Mouse (Mus musculus) embryonic fibroblast, embryonic 13.5 days (primary cell): ENCODE measurements around the gene Col1a2. TPM values are rescaled to one million over a fixed set of nuclear protein-coding genes. Genes with fewer than 3 reads are reported as not detected.
A peak's percentile ranks its signal among the peaks of the same experiment; 100 is the strongest.

Source experiments
- H3K27ac ChIP-seq: 2 replicates; pipeline ENCODE4 v1.5.1; 2012; ENCODE audit warnings: low read length, control low read depth, inconsistent platforms; ENCODE audit not compliant: insufficient read depth
- H3K4me1 ChIP-seq: 2 replicates; pipeline ENCODE4 v1.6.1; 2011; ENCODE audit warnings: low read length; ENCODE audit not compliant: control insufficient read depth, insufficient read depth
- H3K4me3 ChIP-seq: 2 replicates; pipeline ENCODE4 v1.5.1; 2011; ENCODE audit warnings: mild to moderate bottlenecking, control low read depth, low read length; ENCODE audit not compliant: insufficient read depth
- CTCF ChIP-seq: IDR thresholded peaks from 2 replicates; pipeline ENCODE4 v1.5.1; 2011; ENCODE audit warnings: mild to moderate bottlenecking, control low read depth, low read length, moderate library complexity, borderline replicate concordance; ENCODE audit not compliant: insufficient read depth
- POLR2A ChIP-seq: IDR thresholded peaks from 2 replicates; pipeline ENCODE4 v1.6.1; 2011; ENCODE audit warnings: low read depth, mild to moderate bottlenecking, control low read depth, low read length, moderate library complexity
- polyA plus RNA-seq: library from polyadenylated mRNA; stranded (reverse); fragments of >200 nt; gene quantifications from 2 replicates; pipeline ENCODE4 v1.2.4, GENCODE M21; 2011; ENCODE audit warnings: low read depth; ENCODE audit not compliant: missing spikeins, insufficient read length

Col1a2 gene
- polyA plus RNA-seq, 1 experiment, result 4,838 TPM

- peak overlapping the region; percentile 69 for H3K4me3 ChIP-seq
- peak overlapping the region; percentile 86 for H3K27ac ChIP-seq
- peak; percentile 76 for TF ChIP-seq POLR2A
- no peak for TF ChIP-seq CTCF
- H3K4me1 ChIP-seq, result peaks cover 3% of the 10 kb centered on the region
These were observed 3.7 kb downstream of the Col1a2 start for GRCm38 (mm10) chr6:4508279-4508678.

- TF ChIP-seq CTCF (no peak), POLR2A (peak; percentile 18; the same call in 1 of the 2 replicates)
- Histone ChIP-seq H3K4me3 (peak overlapping the region; percentile 52), H3K4me1 (peaks cover 3% of the 10 kb centered on the region), H3K27ac (peak overlapping the region; percentile 72)
These were observed 4.8 kb downstream of the Col1a2 start for GRCm38 (mm10) chr6:4509395-4509794.

- Histone ChIP-seq H3K4me1 (peaks cover 10% of the 10 kb centered on the region), H3K4me3 (no peak overlapping the region), H3K27ac (peak overlapping the region; percentile 41)
- TF ChIP-seq POLR2A (no peak), CTCF (no peak)
These were observed 10.1 kb downstream of the Col1a2 start for GRCm38 (mm10) chr6:4514671-4515070.

- Histone ChIP-seq H3K4me3 (no peak overlapping the region), H3K27ac (peak overlapping the region; percentile 83), H3K4me1 (peaks cover 7% of the 10 kb centered on the region)
- 0 out of 2 replicates have a peak, but pooled peaks have one; percentile 12 for TF ChIP-seq POLR2A
- no peak for TF ChIP-seq CTCF
These were observed 16.4 kb downstream of the Col1a2 start for GRCm38 (mm10) chr6:4521031-4521430.

GRCm38 (mm10) chr6:4528439-4528838 is 23.8 kb downstream of the Col1a2 start:
- H3K4me1 ChIP-seq, result peaks cover 10% of the 10 kb centered on the region
- TF ChIP-seq CTCF, result no peak
- no peak for TF ChIP-seq POLR2A
- peak overlapping the region; percentile 79 for H3K27ac ChIP-seq
- no peak overlapping the region for H3K4me3 ChIP-seq

- Histone ChIP-seq H3K4me3 (no peak overlapping the region), H3K4me1 (peaks cover 6% of the 10 kb centered on the region; the same call in 1 of the 2 replicates), H3K27ac (peak overlapping the region; percentile 79)
- no peak for TF ChIP-seq POLR2A
- no peak for TF ChIP-seq CTCF
These were observed 26.4 kb downstream of the Col1a2 start for GRCm38 (mm10) chr6:4530986-4531385.

- H3K27ac ChIP-seq, result peak overlapping the region; percentile 79
- TF ChIP-seq POLR2A (no peak), CTCF (no peak)
- peaks cover 6% of the 10 kb centered on the region; the same call in 1 of the 2 replicates for H3K4me1 ChIP-seq
- no peak overlapping the region for H3K4me3 ChIP-seq
These were observed 28.3 kb downstream of the Col1a2 start for GRCm38 (mm10) chr6:4532898-4533297.

- H3K27ac ChIP-seq, result peak overlapping the region; percentile 77
- H3K4me3 ChIP-seq, result no peak overlapping the region
- H3K4me1 ChIP-seq, result peaks cover 5% of the 10 kb centered on the region; the same call in 1 of the 2 replicates
- TF ChIP-seq CTCF (no peak), POLR2A (no peak)
These were observed 30.0 kb downstream of the Col1a2 start for GRCm38 (mm10) chr6:4534462-4535079.

GRCm38 (mm10) chr6:4541926-4542715 is 37.5 kb downstream of the Col1a2 start:
- Histone ChIP-seq H3K27ac (no peak overlapping the region), H3K4me1 (no peaks in the 10 kb centered on the region), H3K4me3 (no peak overlapping the region)
- TF ChIP-seq CTCF (no peak), POLR2A (peak; percentile 53)

GRCm38 (mm10) chr6:4544554-4544953 is 39.9 kb downstream of the Col1a2 start:
- H3K27ac ChIP-seq, result no peak overlapping the region
- TF ChIP-seq CTCF, result peak; percentile 25; the same call in 1 of the 2 replicates
- TF ChIP-seq POLR2A, result no peak
- no peaks in the 10 kb centered on the region for H3K4me1 ChIP-seq
- no peak overlapping the region for H3K4me3 ChIP-seq
